Mouse (Mus musculus) bone marrow macrophage, adult 2 months (primary cell): ENCODE results near the gene Esr1.

ENCODE experiments used
- CTCF ChIP-seq: IDR thresholded peaks from 2 replicates; pipeline ENCODE4 v1.5.1; 2012; ENCODE audit warnings: low read depth, mild to moderate bottlenecking, low read length, moderate library complexity
- POLR2A ChIP-seq: IDR thresholded peaks from 2 replicates; pipeline ENCODE4 v1.6.1; 2012; ENCODE audit warnings: mild to moderate bottlenecking, low read depth, low read length, borderline replicate concordance

DNA sequence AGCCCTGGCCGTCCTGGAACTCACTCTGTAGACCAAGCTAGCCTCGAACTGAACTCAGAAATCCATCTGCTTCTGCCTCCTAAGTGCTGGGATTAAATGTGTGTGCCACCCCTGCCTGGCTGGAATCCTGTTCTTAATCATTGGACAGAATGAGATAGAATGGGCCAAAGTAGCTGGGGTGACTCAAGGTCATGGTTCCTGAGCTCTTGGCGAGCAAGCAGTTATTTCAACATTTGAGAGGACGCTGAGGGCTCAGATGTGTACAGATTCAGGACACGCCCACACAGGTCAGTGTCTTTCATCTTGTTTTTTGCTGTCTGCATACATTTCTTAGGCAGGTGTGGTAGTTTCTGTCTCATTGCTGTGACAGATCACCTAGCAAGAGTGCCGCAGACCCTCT lies 24.7 kb upstream of the Esr1 start:
- TF ChIP-seq CTCF (no peak), POLR2A (no peak)
